Mouse (Mus musculus): ENCODE measurements at regions not wholly inside any gene's neighbourhood (a gene's known extent, or its start where the extent isn't known, plus 50 kb on each side); places are given as distances from the start of the nearest gene placed in this dataset.

- TF ChIP-seq CTCF (IDR thresholded peaks at IDR 0.05; ENCODE audit: borderline replicate concordance, control insufficient read depth, extremely low read depth, insufficient read depth, low read length, poor library complexity) = no peak
- TF ChIP-seq POLR2A (IDR thresholded peaks at IDR 0.05; ENCODE audit: control insufficient read depth, extremely low read depth, insufficient read depth, low read length, poor library complexity) = no peak
Measured at GRCm38 (mm10) chr17:63690829-63691689, 171.8 kb upstream of the Fer start.
